Mouse (Mus musculus) heart, embryonic 16.5 days (tissue): ENCODE measurements around the gene Zfyve21. TPM values are rescaled to one million over a fixed set of nuclear protein-coding genes. Genes with fewer than 3 reads are reported as not detected.
A peak's percentile ranks its signal among the peaks of the same experiment; 100 is the strongest.

Experiments
- ATAC-seq: fragments of 200-750 bp; cut with Nextera tagmentation; replicated peaks from 2 replicates; pipeline ENCODE4 v1.8.0; 2017; ENCODE audit warnings: moderate number of reproducible peaks; ENCODE audit not compliant: insufficient read depth, low FRiP score; ENCODE audit errors: extremely low read depth
- H3K27ac ChIP-seq: fragments of 300-500 bp; sonication (generic); 2 replicates; pipeline ENCODE4 v1.5.1; 2014; ENCODE audit warnings: mild to moderate bottlenecking, low read length, control low read depth, moderate library complexity
- H3K27me3 ChIP-seq: fragments of 300-500 bp; sonication (generic); 2 replicates; pipeline ENCODE4 v1.6.1; 2014; ENCODE audit warnings: low read length, mixed read lengths; ENCODE audit not compliant: control insufficient read depth, insufficient read depth
- H3K36me3 ChIP-seq: fragments of 300-500 bp; sonication (generic); 2 replicates; pipeline ENCODE4 v1.6.1; 2014; ENCODE audit not compliant: control insufficient read depth, insufficient read depth
- H3K4me1 ChIP-seq: fragments of 300-500 bp; sonication (generic); 2 replicates; pipeline ENCODE4 v1.6.1; 2014; ENCODE audit warnings: low read length, mixed read lengths; ENCODE audit not compliant: control insufficient read depth, insufficient read depth
- H3K4me2 ChIP-seq: fragments of 300-500 bp; sonication (generic); 2 replicates; pipeline ENCODE4 v1.6.1; 2014; ENCODE audit warnings: low read depth, mild to moderate bottlenecking, control low read depth, low read length
- H3K4me3 ChIP-seq: fragments of 300-500 bp; sonication (generic); 2 replicates; pipeline ENCODE4 v1.5.1; 2014; ENCODE audit warnings: mild to moderate bottlenecking, control low read depth, low read length
- H3K9ac ChIP-seq: fragments of 300-500 bp; sonication (generic); 2 replicates; pipeline ENCODE4 v1.6.1; 2014; ENCODE audit warnings: low read length, control low read depth
- H3K9me3 ChIP-seq: fragments of 300-500 bp; sonication (generic); replicated peaks from 2 replicates; pipeline ENCODE4 v1.6.1; 2016; ENCODE audit warnings: low read length; ENCODE audit not compliant: control insufficient read depth
- WGBS: fragments of 180-500 bp; shearing (Covaris S2); extraction: QIAGEN DNeasy Blood & Tissue Kit; methylation state at CpG from one replicate; pipeline ENCODE4 v1.1.7; 2014; 5-methylcytosine and 5-hydroxymethylcytosine counted together
- polyA plus RNA-seq: library from polyadenylated mRNA; unstranded; fragments of >200 nt; fragmentation: Nextera tagmentation; extraction: Ambion mirVana; gene quantifications from 2 replicates; pipeline ENCODE4 v1.2.1, GENCODE M21; 2015

Zfyve21 gene
- polyA plus RNA-seq, 1 experiment from 2014 or later, result 124 TPM

DNA sequence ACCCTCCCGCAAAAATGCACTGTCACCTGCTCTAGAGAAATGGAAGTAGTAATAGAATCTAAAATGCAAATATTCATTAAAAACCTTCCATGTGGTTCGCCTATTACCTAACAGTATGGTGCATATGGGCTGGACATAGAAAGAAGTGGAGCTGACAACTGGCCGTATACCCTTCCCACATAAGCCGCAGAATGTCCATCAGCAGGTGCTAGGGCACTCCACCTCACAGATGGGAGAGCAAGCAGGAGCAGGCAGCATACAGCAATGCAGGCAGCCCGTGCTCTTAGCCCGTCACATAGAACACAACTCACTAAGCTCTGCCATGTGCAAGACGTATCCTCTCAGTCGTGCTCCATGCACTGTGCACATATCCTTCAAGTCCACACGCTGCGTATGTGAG, 32.8 kb downstream of the Zfyve21 start:
- Histone ChIP-seq H3K4me3 (no peak overlapping the region), H3K9me3 (no peaks in the 10 kb centered on the region), H3K9ac (no peak overlapping the region), H3K36me3 (peaks cover 3% of the 10 kb centered on the region; the same call in 1 of the 2 replicates), H3K4me1 (peaks cover 5% of the 10 kb centered on the region; the same call in 1 of the 2 replicates), H3K27ac (no peak overlapping the region), H3K27me3 (no peaks in the 10 kb centered on the region), H3K4me2 (no peak overlapping the region)
- 86% methylated on average over 10 of the region's 10 CpGs for WGBS
- no peak for ATAC-seq

DNA sequence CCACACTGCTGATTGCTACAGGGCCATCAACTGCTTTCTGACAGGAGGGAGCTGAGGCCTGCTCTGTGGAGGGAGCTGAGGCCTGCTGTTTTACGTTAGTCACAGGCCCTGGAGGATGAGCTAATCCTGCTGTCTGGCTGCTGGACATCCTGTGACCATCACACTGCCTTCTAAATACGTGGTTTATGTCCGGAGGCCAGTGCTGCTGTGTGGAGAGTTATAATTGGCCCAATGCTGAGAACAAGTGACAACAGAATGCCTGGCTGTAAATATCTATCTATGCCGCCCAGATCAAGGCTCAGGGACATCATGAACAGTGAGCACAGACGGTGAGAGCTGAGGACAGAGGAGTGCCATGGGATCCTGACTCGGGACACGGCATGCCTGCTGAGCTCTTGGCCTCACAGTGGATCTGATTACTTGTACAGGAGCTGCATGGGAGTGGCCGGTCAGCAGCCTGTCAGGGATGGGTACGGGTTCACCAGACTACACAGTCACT, 34.4 kb downstream of the Zfyve21 start:
- no peaks in the 10 kb centered on the region for H3K9me3 ChIP-seq
- no peaks in the 10 kb centered on the region for H3K27me3 ChIP-seq
- no peak overlapping the region for H3K4me2 ChIP-seq
- H3K4me3 ChIP-seq, result no peak overlapping the region
- H3K4me1 ChIP-seq, result peaks cover 10% of the 10 kb centered on the region
- H3K27ac ChIP-seq, result peak overlapping the region; percentile 39; the same call in 1 of the 2 replicates
- no peak overlapping the region for H3K9ac ChIP-seq
- WGBS, result 39% methylated on average over 9 of the region's 9 CpGs
- no peaks in the 10 kb centered on the region for H3K36me3 ChIP-seq
- ATAC-seq, result 0 out of 2 replicates have a peak, but pooled peaks have one; percentile 23

DNA sequence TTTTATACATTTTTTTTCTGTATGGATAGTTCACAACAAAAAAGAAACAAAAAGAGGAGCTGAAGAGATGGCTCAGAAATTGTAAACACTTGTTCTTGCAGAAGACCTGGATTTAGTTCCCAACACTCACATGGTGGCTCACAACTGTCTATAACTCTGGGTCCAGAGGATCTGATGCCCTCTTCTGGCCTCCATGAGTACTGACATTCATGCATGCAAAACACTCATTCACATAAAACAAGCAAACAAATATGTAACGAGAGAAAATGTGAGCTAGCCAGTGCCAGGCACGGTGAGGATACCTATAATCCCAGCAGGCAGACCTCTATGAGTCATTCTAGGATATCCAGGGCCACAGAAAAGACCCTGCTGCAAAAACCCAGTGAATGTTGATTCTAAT, 37.3 kb downstream of the Zfyve21 start:
- 58% methylated on average over 2 of the region's 2 CpGs for WGBS
- ATAC-seq, result no peak

DNA sequence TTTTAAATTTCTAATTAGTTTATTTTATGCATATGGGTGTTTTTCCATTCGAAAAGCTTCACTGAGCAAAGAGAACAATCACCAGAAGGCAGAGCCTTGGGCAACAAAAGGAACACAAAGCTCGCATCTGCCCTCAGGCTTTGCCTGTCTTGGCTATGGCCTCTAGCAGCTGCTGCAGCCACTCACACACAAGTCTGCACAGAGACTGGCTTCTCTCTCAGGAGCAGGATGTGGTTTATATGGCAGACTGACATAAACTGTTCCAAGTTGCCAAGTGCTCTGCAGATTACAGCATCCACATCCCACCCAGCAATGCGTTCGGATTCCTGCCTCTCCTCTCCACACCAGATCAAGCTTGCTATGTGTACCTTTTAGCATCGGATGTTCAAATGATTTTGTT, 37.8 kb downstream of the Zfyve21 start:
- H3K9me3 ChIP-seq, result no peaks in the 10 kb centered on the region
- H3K4me2 ChIP-seq, result no peak overlapping the region
- H3K4me1 ChIP-seq, result peaks cover 11% of the 10 kb centered on the region
- H3K27ac ChIP-seq, result no peak overlapping the region
- H3K36me3 ChIP-seq, result peaks cover 5% of the 10 kb centered on the region; the same call in 1 of the 2 replicates
- whole genome bisulfite sequencing, result 75% methylated on average over 5 of the region's 5 CpGs
- no peak overlapping the region for H3K9ac ChIP-seq
- no peak for ATAC-seq
- no peak overlapping the region for H3K4me3 ChIP-seq
- H3K27me3 ChIP-seq, result no peaks in the 10 kb centered on the region

More for the DNA sequence above, 37.3 kb downstream of the Zfyve21 start:
- 0 out of 2 replicates have a peak overlapping the region, but pooled peaks have one; percentile 46 for H3K27ac ChIP-seq
- no peak overlapping the region for H3K9ac ChIP-seq
- H3K4me2 ChIP-seq, result no peak overlapping the region
- H3K27me3 ChIP-seq, result no peaks in the 10 kb centered on the region
- H3K9me3 ChIP-seq, result no peaks in the 10 kb centered on the region
- peaks cover 3% of the 10 kb centered on the region; the same call in 1 of the 2 replicates for H3K36me3 ChIP-seq
- no peak overlapping the region for H3K4me3 ChIP-seq
- H3K4me1 ChIP-seq, result peaks cover 11% of the 10 kb centered on the region

DNA sequence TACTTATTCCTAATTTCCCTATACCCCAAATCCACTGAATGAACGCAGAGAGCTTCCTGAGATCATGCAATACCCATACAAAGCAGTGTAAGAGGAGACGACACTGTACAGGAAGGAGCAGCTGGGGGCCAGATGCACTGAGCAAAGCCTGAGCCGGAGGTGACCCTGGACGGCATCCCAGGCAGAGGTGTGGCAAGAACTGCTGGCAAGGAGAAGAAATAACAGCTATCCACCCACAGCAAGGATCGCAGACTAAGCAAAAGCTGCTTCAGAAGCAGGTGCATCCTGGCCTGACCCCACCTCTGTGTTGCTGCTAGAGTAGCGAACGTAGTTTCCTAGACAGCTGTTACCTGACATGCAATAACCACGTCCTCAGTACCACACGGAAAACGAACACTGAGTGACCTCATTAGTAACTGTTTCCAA, 39.1 kb downstream of the Zfyve21 start:
- Histone ChIP-seq H3K4me3 (no peak overlapping the region), H3K27ac (no peak overlapping the region), H3K27me3 (no peaks in the 10 kb centered on the region), H3K9ac (no peak overlapping the region), H3K36me3 (peaks cover 5% of the 10 kb centered on the region; the same call in 1 of the 2 replicates), H3K4me2 (no peak overlapping the region), H3K4me1 (peaks cover 11% of the 10 kb centered on the region), H3K9me3 (no peaks in the 10 kb centered on the region)
- peak; percentile 59; the same call in 1 of the 2 replicates for ATAC-seq
- 50% methylated on average over 10 of the region's 10 CpGs for WGBS

DNA sequence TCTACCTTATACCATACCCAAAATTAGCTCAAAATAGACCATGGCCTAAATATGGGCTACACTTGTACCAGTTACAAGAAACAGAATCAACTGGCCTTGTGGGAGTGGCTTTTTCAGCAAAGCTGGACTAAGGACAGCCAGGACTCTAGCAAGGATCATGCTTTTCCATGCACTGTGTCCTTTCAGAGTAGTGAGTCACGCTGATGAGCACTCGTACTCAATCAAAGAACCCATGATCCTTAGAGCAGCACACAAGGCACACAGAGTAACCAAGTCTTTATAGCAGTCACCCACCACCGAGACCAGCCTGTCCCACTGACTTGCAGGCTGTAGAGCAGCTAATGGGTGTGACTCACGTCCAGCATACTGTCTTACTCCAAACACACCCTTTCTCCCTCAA, 39.6 kb downstream of the Zfyve21 start:
- no peaks in the 10 kb centered on the region for H3K27me3 ChIP-seq
- no peak overlapping the region for H3K4me2 ChIP-seq
- 69% methylated on average over 4 of the region's 4 CpGs for WGBS
- peaks cover 7% of the 10 kb centered on the region for H3K4me1 ChIP-seq
- no peak for ATAC-seq
- H3K9ac ChIP-seq, result no peak overlapping the region
- H3K36me3 ChIP-seq, result peaks cover 5% of the 10 kb centered on the region; the same call in 1 of the 2 replicates
- H3K27ac ChIP-seq, result peak overlapping the region; percentile 50
- H3K9me3 ChIP-seq, result no peaks in the 10 kb centered on the region
- H3K4me3 ChIP-seq, result no peak overlapping the region

DNA sequence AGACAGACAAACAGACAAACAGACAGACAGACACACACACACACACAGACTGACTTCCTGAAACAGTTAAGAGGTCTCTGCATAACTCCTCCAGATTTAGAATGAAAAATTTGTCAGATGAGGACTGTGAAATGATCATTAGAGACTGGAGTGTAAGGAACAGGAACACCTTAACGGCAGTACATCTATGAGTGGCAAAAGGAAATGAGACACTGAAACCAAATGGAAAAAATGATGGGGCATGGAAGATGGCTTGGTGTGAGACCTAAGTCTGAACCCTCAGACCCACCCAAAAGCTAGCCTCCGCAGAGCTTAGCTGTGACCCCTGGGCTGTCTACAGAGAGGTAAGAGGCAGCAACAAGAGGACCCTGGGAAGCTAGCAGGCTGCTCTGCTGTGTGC, 41.5 kb downstream of the Zfyve21 start:
- H3K9ac ChIP-seq, result no peak overlapping the region
- H3K27me3 ChIP-seq, result no peaks in the 10 kb centered on the region
- H3K4me2 ChIP-seq, result no peak overlapping the region
- H3K4me3 ChIP-seq, result no peak overlapping the region
- ATAC-seq, result no peak
- no peaks in the 10 kb centered on the region for H3K9me3 ChIP-seq
- 80% methylated on average over 2 of the region's 2 CpGs for WGBS
- H3K36me3 ChIP-seq, result peaks cover 5% of the 10 kb centered on the region; the same call in 1 of the 2 replicates
- no peak overlapping the region for H3K27ac ChIP-seq
- H3K4me1 ChIP-seq, result peaks cover 7% of the 10 kb centered on the region

DNA sequence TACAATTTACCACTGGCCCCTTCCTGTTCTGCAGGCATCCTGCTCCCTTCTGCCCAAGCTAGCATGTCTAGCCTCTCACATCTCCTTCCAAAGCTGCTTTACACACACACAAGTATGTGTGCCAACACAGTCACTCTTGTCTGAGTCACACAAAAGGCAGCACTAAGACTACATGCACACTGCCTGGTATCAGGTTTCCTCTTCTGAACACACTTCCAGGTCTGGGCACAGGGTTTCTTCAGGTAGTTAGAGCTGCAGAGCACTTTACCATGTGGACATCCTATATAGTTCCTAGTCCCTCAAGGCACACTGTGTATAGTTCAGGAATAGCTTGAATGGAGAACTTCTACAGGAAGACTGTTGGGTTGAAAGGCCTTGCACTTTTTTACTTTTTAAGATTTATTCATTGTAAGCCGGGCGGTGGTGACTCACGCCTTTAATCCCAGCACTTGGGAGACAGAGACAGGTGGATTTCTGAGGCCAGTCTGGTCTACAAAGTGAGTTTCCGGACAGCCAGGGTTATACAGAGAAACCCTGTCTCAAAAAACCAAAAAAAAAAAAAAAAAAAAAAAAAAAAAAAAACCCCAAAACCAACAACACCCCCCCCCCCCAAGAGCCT, 50.3 kb downstream of the Zfyve21 start:
- no peak for ATAC-seq
- Histone ChIP-seq H3K27me3 (no peaks in the 10 kb centered on the region), H3K4me3 (no peak overlapping the region), H3K4me1 (no peaks in the 10 kb centered on the region), H3K27ac (no peak overlapping the region), H3K9me3 (no peaks in the 10 kb centered on the region), H3K9ac (no peak overlapping the region), H3K36me3 (peaks cover 16% of the 10 kb centered on the region; the same call in 1 of the 2 replicates), H3K4me2 (no peak overlapping the region)
- 92% methylated on average over 4 of the region's 4 CpGs for WGBS

DNA sequence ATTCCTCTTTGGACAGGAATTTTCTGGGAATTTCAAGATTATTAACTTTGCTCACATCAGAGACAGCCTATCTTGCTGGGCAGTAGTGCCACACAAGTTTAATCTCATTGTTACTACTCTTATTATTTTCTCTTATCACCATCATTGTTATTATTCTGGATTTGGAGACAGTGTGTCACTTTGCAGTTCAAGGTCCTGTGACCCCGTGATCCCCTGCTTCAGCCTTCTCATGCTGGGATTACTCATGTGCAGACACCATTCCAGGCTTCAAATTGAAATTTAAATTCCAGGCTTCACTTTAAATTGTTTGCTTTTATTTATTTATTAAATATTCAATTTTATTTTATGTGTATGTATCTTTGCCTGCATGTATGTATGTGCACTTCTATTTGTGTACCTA, 55.8 kb downstream of the Zfyve21 start:
- Histone ChIP-seq H3K9ac (no peak overlapping the region), H3K27me3 (no peaks in the 10 kb centered on the region), H3K36me3 (peaks cover 14% of the 10 kb centered on the region; the same call in 1 of the 2 replicates), H3K27ac (no peak overlapping the region), H3K4me3 (no peak overlapping the region), H3K4me2 (no peak overlapping the region), H3K9me3 (no peaks in the 10 kb centered on the region), H3K4me1 (no peaks in the 10 kb centered on the region)
- ATAC-seq, result no peak
- WGBS, result 92% methylated on average over 1 of the region's 1 CpGs
